Mouse (Mus musculus) hematopoietic stem cell, adult 5-6 weeks (primary cell): ENCODE measurements around the gene Crebbp. TPM values are rescaled to one million over a fixed set of nuclear protein-coding genes. Genes with fewer than 3 reads are reported as not detected.
"Not testable (repeated sequence)": the region's sequence is repeated elsewhere in the genome, so short reads cannot be mapped to it uniquely, and the experiment has no call there.

Experiments
- ATAC-seq, 2 experiments: fragments of 125-278 bp in 1 of 2; replicated peaks in 1 of 2; 2 replicates each; pipeline ENCODE4 v1.8.0; 2016 to 2017; ENCODE audit warnings: inconsistent platforms in 2 of 2, mild to moderate bottlenecking in 2 of 2, moderate number of reproducible peaks in 2 of 2, low read depth in 1 of 2, moderate TSS enrichment in 1 of 2; ENCODE audit not compliant: low FRiP score in 2 of 2, poor library complexity in 2 of 2, severe bottlenecking in 2 of 2, insufficient read depth in 1 of 2, low TSS enrichment in 1 of 2
- total RNA-seq: library from RNA; stranded (forward); fragments of 172-1452, 232-1000 nt; gene quantifications from 2 replicates; pipeline ENCODE4 v1.2.3, GENCODE M21; 2017

Crebbp gene
- total RNA-seq, result 25.2 and 64.3 TPM in 2 replicates

DNA sequence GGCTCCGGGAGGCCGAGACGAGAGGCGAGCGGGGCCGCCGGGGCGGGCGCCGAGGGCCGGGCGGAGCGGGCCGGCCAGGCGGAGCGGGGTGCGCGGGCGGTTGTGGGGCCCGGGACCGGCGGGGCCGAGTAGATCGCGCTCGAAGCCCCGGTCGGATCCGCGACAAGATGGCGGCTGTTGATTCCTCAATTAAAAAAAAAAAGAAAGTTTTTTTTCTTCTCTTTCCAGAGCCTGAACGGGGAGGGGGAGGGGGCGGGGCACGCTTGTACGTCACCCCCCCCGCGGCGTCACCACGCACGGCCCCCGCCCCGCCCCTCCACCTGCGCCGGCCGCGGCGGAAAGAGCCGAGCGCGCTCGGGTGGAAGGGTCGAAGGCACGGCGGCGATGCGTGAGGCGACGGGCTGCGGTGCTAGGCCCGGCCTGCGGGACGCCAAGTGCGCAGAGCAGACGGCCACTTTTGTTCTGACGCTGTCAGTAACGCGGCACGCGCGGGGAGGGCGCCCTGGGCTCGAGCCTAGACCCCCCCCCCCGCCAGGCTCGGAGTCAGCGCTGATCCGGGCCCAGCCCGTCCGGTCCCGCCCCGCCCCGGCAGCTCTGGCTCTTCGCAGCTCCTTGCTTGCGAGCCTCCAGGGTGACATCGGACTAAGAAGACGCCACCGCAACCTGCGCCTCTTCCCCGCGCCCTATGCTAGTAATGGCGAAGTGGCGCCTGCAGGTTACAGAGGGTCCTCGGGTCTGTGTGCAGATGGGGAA, at the start of gene Crebbp:
Crebbp (minus strand) TSS at position 199 of the 753 bp plus-strand sequence.
- ATAC-seq, result peak; percentile 64 to 78

DNA sequence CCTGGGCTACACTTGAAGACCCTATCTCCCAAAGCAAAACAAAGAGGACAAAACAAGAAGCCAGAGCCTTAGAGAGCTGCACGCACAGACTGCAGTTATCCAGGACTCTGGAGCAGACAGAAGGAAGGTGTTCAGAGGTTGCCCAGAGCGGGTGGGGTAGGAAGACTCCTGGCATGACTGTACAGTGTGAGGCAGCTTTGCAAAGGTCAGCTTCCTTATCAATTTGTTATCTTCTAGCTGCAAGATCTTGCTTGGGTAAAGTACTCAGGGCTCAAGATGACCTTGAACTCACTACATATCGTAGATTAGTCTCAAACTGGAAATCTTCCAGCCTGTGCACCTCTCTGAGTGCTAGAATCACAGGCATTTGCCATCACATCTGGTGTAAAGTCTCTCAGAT, 49.7 kb upstream of the Crebbp start:
- no peak for ATAC-seq

DNA sequence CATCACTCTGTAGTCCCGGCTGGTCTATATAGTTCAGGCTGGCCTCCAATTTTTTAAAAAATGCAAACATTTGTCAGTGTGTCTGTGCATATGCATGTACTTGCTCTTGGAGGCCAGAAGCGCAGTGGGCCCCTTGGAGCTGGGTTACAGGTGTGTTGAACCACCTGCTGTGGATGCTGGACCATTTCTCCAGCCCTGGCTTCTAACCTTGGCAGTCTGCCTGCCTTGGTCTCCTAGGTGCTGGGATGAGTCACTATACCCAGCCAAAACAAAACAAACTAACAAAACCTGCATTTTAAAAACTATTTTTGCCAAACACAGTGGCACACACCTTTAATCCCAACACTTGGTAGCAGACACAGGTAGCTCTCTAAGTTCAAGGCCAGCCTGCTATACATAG, 43.7 kb upstream of the Crebbp start:
- ATAC-seq, result no peak

- ATAC-seq, result no peak
These were observed 35.0 kb upstream of the Crebbp start for GRCm38 (mm10) chr16:4248791-4249190.

GRCm38 (mm10) chr16:4245241-4245640, 31.4 kb upstream of the Crebbp start:
- not testable (repeated sequence) for ATAC-seq

GRCm38 (mm10) chr16:4236131-4236530, 22.3 kb upstream of the Crebbp start:
- no peak for ATAC-seq

DNA sequence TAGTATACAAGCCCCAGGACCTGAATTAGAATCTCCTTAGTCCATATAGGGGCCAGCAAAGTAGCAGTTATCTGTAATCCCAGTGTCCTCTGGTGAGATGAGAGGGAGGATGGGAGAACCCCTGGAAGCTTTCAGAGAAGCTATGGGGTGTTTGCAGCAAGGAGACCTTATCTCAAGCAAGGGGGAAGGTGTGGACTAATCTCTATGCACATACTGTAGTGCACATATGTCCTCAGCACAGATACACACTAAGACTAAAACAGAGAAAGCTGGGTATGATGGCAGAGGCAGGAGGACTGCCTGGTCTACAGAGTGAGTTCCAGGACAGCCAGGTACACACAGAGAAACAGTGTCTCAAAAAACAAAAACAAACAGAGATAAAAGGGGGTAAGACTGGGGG, 21.8 kb upstream of the Crebbp start:
- no peak for ATAC-seq

DNA sequence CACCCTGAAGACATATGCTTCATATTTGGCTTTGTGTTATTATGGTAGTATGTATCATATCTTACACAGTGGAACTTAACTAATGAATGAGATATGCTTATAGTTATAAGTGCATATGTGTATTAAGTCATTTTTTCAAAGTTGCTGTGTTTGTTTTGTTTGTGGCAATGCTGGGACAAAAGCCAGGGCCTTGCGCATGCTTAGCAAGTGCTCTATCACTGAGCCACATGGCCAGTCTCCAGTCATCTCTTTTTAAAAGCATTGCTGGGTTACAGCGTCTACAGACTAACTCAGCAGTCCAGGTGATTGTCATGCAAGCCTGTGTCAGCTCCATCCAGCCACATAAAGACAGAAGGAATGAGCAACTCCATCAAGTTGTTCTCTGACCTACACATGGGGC, 12.0 kb upstream of the Crebbp start:
- ATAC-seq, result no peak

DNA sequence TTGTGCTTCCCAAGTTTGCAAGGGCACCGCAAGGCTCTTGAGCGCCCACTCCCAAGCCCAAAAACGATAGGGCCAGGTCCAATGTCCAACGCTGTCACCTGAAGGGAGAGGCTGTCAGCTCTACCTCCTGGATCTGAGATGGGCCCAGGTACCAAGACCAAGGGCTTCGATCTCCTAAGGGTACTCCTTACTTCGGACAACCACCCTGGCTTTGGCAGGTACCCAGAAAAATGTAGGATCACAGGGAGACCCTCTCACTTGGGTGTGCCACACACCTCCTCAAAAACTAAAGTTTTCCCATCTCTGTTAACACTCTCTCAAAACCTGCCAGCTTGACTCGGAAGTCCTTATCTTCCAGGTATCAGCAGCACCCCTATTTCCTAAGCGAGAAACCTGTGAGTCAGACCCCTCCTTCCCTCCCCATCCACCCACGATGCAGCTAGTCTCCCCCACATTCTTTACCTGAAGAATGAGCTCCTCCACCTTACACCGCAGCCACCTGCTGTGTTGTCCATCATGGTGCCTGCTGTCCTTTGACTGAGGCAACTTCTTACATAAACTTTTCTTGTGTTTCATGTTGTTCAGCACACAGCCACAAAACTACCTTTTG, 939 bp upstream of the Crebbp start:
- ATAC-seq, result no peak; a peak in 1 of 4 replicates

- no peak; a peak in 1 of 4 replicates for ATAC-seq
These were observed 616 bp downstream of the Crebbp start for GRCm38 (mm10) chr16:4212963-4213798.

DNA sequence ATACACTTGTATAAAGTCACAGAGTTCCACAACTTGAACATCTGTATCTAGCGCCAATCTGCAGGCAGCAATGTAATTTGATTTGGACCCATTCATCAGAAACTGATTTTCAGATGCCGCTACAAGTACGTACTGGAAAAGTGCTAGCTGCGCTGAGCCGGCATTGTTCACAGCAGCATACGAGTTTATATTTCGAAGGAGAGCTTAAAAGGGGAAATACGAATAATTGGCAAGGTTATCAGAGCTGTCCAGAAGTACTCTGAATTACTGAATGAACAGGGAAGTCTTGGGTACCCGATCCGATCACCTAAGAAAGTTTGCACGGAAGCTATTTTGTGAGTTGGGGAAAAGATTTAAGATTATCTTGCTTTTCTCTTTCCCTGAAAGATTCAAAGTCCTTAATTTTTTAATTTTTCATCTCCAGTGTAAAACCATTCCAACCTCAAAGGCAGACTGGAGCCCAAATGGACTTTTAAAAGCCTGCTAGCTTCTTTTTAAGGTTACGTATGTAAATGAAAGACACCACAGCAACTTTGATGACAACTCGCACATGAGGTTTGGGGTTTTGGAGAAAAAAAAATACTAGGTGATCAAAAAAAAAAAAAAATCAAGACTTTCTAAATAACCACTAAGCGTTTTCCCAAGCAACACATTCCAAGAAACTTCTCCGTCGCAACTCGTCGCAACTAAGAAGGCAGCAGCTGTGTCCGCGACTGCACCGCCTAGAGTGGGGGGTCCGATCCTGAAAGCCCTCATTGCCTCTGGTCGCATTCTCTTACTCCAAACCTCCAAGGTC, 1.4 kb downstream of the Crebbp start:
- ATAC-seq, result peak; percentile 40 to 46; a peak in 3 of 4 replicates

GRCm38 (mm10) chr16:4210290-4210689, 3.5 kb downstream of the Crebbp start:
- ATAC-seq, result no peak; a peak in 1 of 4 replicates

GRCm38 (mm10) chr16:4203592-4203991, 10.2 kb downstream of the Crebbp start:
- ATAC-seq, result peak; percentile 22 to 36; a peak in 2 of 4 replicates

- ATAC-seq, result peak; percentile 22 to 62; a peak in 1 of 4 replicates
These were observed 13.8 kb downstream of the Crebbp start for GRCm38 (mm10) chr16:4199995-4200394.

DNA sequence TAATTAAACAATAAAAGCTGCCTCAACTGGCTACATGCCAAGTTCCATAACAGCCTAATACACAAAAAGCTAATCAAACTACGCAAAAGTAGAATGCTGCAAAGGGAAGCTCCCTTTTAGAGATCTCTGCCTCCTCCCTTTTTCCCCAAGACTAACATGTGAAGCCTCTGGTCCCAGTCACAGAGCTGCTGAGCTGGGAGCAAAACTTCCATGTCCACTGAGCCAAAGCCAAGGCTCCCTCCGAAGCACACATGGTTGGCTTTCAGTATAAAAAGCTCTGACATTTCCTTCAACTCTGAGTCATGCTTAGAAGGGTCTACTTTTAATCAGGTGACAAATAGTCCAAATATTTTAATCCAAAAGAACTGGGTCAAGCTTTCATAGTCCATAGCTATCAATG, 14.2 kb downstream of the Crebbp start:
- ATAC-seq, result no peak

DNA sequence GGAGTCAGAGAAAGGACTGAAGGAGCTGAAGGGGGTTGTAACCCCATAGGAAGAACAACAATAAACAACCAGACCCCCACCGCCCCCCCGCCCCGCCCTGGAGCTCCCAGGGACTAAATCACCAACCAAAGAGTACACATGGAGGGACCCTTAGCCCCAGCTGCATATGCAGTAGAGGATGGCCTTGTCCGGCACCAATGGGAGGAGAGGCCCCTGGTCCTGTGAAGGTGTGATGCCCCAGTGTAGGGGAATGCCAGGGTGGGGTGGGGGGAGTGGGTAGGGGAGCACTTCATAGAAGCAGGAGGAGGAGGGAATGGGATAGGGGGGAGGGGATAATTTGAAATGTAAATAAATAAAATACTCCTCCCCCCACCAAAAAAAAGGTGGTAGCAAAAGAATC, 15.8 kb downstream of the Crebbp start:
- ATAC-seq, result no peak

DNA sequence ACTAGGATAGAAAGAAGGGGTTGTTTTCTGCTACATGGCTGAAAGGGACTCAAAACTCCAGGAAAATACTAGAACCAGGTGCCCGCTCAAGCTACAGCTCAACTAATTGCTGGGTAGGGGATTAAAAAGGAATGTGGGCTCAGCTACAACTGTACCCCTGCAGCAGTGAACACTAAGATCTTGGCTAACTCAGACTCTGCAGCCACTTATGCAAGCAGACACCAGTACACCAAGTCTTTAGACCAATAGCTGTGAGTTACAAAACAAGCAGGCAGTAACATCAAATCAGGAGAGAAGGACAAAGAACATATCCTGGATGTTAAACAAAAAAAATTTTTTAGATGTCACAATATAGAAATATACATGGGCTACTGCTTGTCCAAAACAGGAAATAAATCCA, 23.6 kb downstream of the Crebbp start:
- no peak for ATAC-seq
